Mouse (Mus musculus) hindbrain, embryonic 14.5 days (tissue): ENCODE results near the gene Chrdl1. TPM values are rescaled to one million over a fixed set of nuclear protein-coding genes. Genes with fewer than 3 reads are reported as not detected.

Experiments
- ATAC-seq: fragments of 200-750 bp; cut with Nextera tagmentation; 2 replicates; pipeline ENCODE4 v1.8.0; 2017; ENCODE audit warnings: moderate number of reproducible peaks, mild to moderate bottlenecking, moderate TSS enrichment, moderate library complexity; ENCODE audit not compliant: low FRiP score
- DNase-seq: peaks from one replicate; pipeline ENCODE4 v3.0.0-alpha.2; 2015; ENCODE audit warnings: low spot score
- H3K27ac ChIP-seq: fragments of 300-500 bp; sonication (generic); 2 replicates; pipeline ENCODE4 v1.5.1; 2014; ENCODE audit warnings: mild to moderate bottlenecking, moderate library complexity
- H3K27me3 ChIP-seq: fragments of 300-500 bp; sonication (generic); 2 replicates; pipeline ENCODE4 v1.6.1; 2014; ENCODE audit warnings: mild to moderate bottlenecking, low read length, mixed read lengths; ENCODE audit not compliant: control insufficient read depth, insufficient read depth
- H3K36me3 ChIP-seq: fragments of 300-500 bp; sonication (generic); replicated peaks from 2 replicates; pipeline ENCODE4 v1.6.1; 2014; ENCODE audit not compliant: control insufficient read depth, insufficient read depth
- H3K4me1 ChIP-seq: fragments of 300-500 bp; sonication (generic); replicated peaks from 2 replicates; pipeline ENCODE4 v1.6.1; 2014; ENCODE audit warnings: antibody characterized with exemption, low read length, mixed read lengths; ENCODE audit not compliant: control insufficient read depth, insufficient read depth
- H3K4me2 ChIP-seq: fragments of 300-500 bp; sonication (generic); replicated peaks from 2 replicates; pipeline ENCODE4 v1.6.1; 2014; ENCODE audit warnings: mild to moderate bottlenecking, moderate library complexity
- H3K4me3 ChIP-seq: fragments of 300-500 bp; sonication (generic); replicated peaks from 2 replicates; pipeline ENCODE4 v1.5.1; 2014; ENCODE audit warnings: mild to moderate bottlenecking, low read length
- H3K9ac ChIP-seq: fragments of 300-500 bp; sonication (generic); 2 replicates; pipeline ENCODE4 v1.6.1; 2014
- H3K9me3 ChIP-seq: fragments of 300-500 bp; sonication (generic); 2 replicates; pipeline ENCODE4 v1.6.1; 2016; ENCODE audit warnings: low read length; ENCODE audit not compliant: control insufficient read depth
- WGBS: fragments of 180-500 bp; shearing (Covaris S2); extraction: QIAGEN DNeasy Blood & Tissue Kit; methylation state at CpG from one replicate; pipeline ENCODE4 v1.1.7; 2014; 5-methylcytosine and 5-hydroxymethylcytosine counted together
- polyA plus RNA-seq: library from polyadenylated mRNA; unstranded; fragments of >200 nt; fragmentation: Nextera tagmentation; extraction: Ambion mirVana; gene quantifications from 2 replicates; pipeline ENCODE4 v1.2.1, GENCODE M21; 2014

Gene Chrdl1
- polyA plus RNA-seq, result 3.1 and 4.3 TPM in 2 replicates

DNA sequence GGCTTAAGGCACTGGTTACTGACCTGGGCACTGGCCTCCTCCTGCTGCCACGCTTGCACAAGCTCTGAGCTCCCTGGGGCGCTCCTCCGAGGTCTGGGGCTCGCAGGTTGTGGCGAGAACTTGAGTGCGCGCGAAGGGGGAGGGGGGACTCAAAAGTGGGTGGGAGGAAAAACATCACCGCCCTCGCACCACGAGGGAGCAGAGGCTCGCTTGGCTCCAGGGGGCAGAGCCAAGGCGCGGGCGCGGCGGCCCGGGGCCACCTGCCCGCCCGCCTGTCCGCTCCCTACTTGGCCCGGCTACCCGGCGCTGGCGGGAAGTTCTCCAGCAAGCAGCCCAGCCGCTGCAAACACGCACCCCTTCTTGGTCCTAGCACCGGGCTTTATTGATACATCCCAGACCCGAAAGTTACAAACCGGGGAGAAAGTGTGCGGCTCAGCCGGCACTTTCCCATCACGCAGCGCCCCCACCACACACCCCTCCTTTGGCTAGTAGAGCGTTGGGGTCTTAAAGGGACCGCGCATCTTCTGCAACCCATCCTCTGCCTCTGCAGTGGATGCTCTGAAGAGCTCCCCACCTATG, at the start of gene Chrdl1:
Gene Chrdl1 (minus strand): TSS at position 472 of the 579 bp plus-strand sequence.
- no peaks in the 10 kb centered on the region for H3K36me3 ChIP-seq
- peak within 1 kb of the TSS; percentile 40; the same call in 1 of the 2 replicates for H3K9ac ChIP-seq
- H3K4me1 ChIP-seq, result no peaks in the 10 kb centered on the region
- DNase-seq (no peak), ATAC-seq (peak; percentile 53; the same call in 1 of the 2 replicates)
- 17% methylated on average over 27 of the region's 37 CpGs for WGBS
- H3K27ac ChIP-seq, result no peak within 1 kb of the TSS
- H3K27me3 ChIP-seq, result peaks cover 33% of the 10 kb centered on the region
- no peaks in the 10 kb centered on the region for H3K9me3 ChIP-seq
- H3K4me2 ChIP-seq, result peak within 1 kb of the TSS; percentile 61
- peak within 1 kb of the TSS; percentile 43 for H3K4me3 ChIP-seq

DNA sequence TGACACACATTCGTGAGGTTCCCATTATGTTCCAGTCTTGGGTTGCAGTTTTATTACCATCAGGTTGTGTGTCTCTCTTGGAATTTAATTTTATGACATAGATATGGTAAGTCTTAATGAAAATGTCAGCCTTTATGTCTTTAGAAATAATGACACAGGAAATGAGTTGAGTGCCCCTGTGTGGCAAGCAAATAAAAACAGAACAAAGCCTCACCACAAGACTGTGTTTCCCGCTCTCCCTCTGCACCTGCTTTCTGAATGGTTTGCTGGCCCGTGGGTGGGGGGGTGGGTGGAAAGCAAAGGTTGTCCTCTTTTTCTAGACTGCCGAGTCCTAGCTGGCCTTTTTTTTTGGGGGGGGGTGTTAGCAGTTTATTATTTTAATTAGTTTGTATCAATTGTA, 48.6 kb upstream of the Chrdl1 start:
- WGBS, result 34% methylated on average over 4 of the region's 4 CpGs
- Histone ChIP-seq H3K9me3 (no peaks in the 10 kb centered on the region), H3K4me1 (no peaks in the 10 kb centered on the region), H3K4me3 (no peak overlapping the region), H3K27ac (no peak overlapping the region), H3K27me3 (0 out of 2 replicates have a peak, but pooled peaks cover 4% of the 10 kb centered on the region), H3K36me3 (no peaks in the 10 kb centered on the region), H3K9ac (no peak overlapping the region), H3K4me2 (no peak overlapping the region)
- no peak for ATAC-seq
- DNase-seq, result no peak

GRCm38 (mm10) chrX:143404601-143405000, 10.5 kb upstream of the Chrdl1 start:
- H3K36me3 ChIP-seq, result no peaks in the 10 kb centered on the region
- H3K4me1 ChIP-seq, result no peaks in the 10 kb centered on the region
- ATAC-seq (no peak), DNase-seq (no peak)
- H3K9ac ChIP-seq, result no peak overlapping the region
- no peak overlapping the region for H3K27ac ChIP-seq
- peaks cover 11% of the 10 kb centered on the region; the same call in 1 of the 2 replicates for H3K27me3 ChIP-seq
- no peak overlapping the region for H3K4me3 ChIP-seq
- H3K9me3 ChIP-seq, result no peaks in the 10 kb centered on the region
- WGBS, result 65% methylated on average over 2 of the region's 2 CpGs
- no peak overlapping the region for H3K4me2 ChIP-seq

GRCm38 (mm10) chrX:143366256-143366959, 27.7 kb downstream of the Chrdl1 start:
- WGBS, result 64% methylated on average over 4 of the region's 4 CpGs
- no peak for DNase-seq

DNA sequence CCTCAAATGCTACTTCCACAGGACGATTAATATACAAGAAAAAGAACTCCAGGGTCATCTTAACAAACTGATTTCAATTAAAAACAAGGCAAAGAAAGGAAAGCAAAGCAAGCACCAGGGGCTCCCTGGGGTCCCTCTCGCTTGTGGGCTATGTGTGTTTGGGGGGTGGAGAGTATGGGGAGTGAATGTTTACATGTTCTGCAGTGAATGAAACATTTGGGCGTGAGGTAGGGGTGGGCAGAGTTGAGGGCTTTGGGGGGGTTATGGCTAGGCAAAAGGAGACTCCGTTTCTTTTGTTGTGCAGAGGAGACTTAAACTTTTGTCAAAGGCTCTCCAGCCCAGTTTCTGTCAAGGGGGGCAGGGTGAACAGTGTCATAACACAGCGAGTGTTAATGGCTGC, 46.8 kb downstream of the Chrdl1 start:
- ATAC-seq, result no peak

More at GRCm38 (mm10) chrX:143366256-143366959, 27.7 kb downstream of the Chrdl1 start:
- no peaks in the 10 kb centered on the region for H3K27me3 ChIP-seq
- no peak overlapping the region for H3K4me2 ChIP-seq
- H3K9me3 ChIP-seq, result peaks cover 4% of the 10 kb centered on the region; the same call in 1 of the 2 replicates
- no peak overlapping the region for H3K4me3 ChIP-seq
- H3K36me3 ChIP-seq, result no peaks in the 10 kb centered on the region
- H3K27ac ChIP-seq, result no peak overlapping the region
- H3K4me1 ChIP-seq, result no peaks in the 10 kb centered on the region
- ATAC-seq, result no peak
- no peak overlapping the region for H3K9ac ChIP-seq

DNA sequence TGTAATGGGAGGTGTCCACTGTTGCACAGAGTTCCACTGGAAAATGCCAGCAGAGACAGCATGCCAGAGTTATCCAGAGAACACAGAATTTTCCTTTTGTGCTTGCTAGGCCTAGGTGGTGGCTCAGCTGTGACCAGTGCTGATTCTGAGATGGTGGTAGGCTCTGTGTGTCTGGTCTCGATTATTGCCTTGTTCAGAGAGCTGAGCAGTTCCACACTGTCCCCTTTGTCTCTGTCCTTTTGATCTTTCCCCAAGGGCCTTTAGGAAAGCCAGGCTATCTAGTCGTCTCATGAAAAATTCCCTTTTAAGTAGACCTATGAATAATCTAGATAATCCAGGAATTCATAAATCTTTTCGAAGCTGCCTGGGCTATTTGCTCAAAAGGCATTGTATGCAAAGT, 47.3 kb downstream of the Chrdl1 start:
- H3K36me3 ChIP-seq, result no peaks in the 10 kb centered on the region

More for the DNA sequence above, 46.8 kb downstream of the Chrdl1 start:
- WGBS, result 32% methylated on average over 5 of the region's 5 CpGs
- H3K27me3 ChIP-seq, result peaks cover 23% of the 10 kb centered on the region
- no peaks in the 10 kb centered on the region for H3K4me1 ChIP-seq
- H3K27ac ChIP-seq, result no peak overlapping the region
- H3K4me3 ChIP-seq, result no peak overlapping the region
- H3K4me2 ChIP-seq, result no peak overlapping the region
- no peak for DNase-seq
- no peaks in the 10 kb centered on the region for H3K36me3 ChIP-seq
- no peak overlapping the region for H3K9ac ChIP-seq
- H3K9me3 ChIP-seq, result no peaks in the 10 kb centered on the region

DNA sequence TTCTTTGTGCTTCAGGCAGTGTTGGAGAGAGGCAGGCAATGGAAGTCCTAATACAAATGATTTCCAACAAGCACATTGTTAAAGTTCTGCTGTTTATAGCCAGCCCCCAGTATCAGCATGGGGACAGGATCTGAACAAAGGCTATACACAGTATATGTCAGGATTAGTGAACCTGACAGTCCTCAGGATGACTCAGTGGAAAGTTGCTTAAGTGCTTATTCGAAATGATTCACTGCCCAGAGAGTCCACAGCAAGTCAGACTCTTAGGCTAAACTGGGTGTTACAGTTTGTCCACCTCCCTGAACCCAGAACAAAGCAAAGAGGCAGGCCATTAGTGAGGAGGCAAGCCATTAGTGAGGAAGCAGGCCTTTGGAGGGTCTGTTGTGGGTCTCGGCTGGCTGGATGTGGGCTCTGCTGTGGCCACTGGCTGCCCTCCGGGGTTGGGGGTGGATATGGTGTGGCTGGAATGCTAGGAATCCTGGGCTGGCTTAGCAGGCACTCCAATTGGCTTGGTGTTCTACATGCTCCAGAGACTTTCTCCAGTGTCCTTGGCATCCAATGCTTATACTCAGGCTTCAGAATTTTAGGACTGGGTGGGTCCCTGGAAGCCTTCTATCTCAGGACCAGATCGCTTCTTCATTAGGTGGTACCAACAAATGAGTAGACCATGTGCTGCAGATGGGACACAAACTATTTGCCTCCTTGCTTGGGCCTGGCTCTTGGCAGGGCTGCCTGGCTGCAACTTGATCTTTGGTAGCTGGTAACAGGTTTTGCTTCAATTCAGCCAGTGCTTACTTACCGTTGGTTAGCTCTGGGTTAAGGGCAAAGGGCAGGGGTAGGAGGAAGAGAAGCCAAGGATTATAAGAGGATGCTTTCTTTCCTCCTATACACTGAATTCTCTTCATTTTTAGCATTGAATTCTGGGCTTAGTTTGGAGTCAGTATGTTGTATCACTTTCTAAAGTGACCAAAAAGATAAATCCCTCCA, 49.3 kb downstream of the Chrdl1 start:
- H3K27me3 ChIP-seq, result peaks cover 20% of the 10 kb centered on the region
- no peak overlapping the region for H3K4me3 ChIP-seq
- H3K9me3 ChIP-seq, result no peaks in the 10 kb centered on the region
- ATAC-seq, result no peak
- no peak overlapping the region for H3K4me2 ChIP-seq
- WGBS, result 57% methylated on average over 5 of the region's 5 CpGs
- no peaks in the 10 kb centered on the region for H3K36me3 ChIP-seq
- no peaks in the 10 kb centered on the region for H3K4me1 ChIP-seq
- no peak overlapping the region for H3K9ac ChIP-seq
- H3K27ac ChIP-seq, result no peak overlapping the region
- no peak for DNase-seq

More for the DNA sequence above, 47.3 kb downstream of the Chrdl1 start:
- Histone ChIP-seq H3K4me3 (no peak overlapping the region), H3K27ac (no peak overlapping the region), H3K4me2 (no peak overlapping the region), H3K9ac (no peak overlapping the region), H3K4me1 (no peaks in the 10 kb centered on the region), H3K27me3 (peaks cover 23% of the 10 kb centered on the region), H3K9me3 (no peaks in the 10 kb centered on the region)
- DNase-seq (no peak), ATAC-seq (no peak)
- WGBS, result 38% methylated on average over 3 of the region's 3 CpGs

GRCm38 (mm10) chrX:143338156-143338555, 55.9 kb downstream of the Chrdl1 start:
- DNase-seq (peak; percentile 24), ATAC-seq (no peak)
- 0 out of 2 replicates have a peak, but pooled peaks cover 3% of the 10 kb centered on the region for H3K4me1 ChIP-seq
- H3K4me2 ChIP-seq, result no peak overlapping the region
- no peaks in the 10 kb centered on the region for H3K9me3 ChIP-seq
- 36% methylated on average over 4 of the region's 4 CpGs for WGBS
- no peaks in the 10 kb centered on the region for H3K36me3 ChIP-seq
- peaks cover 21% of the 10 kb centered on the region; the same call in 1 of the 2 replicates for H3K27me3 ChIP-seq
- H3K27ac ChIP-seq, result no peak overlapping the region
- no peak overlapping the region for H3K4me3 ChIP-seq
- no peak overlapping the region for H3K9ac ChIP-seq
